Mouse (Mus musculus) hindbrain, embryonic 10.5 days (tissue): ENCODE data around the gene Ssu72. TPM values are rescaled to one million over a fixed set of nuclear protein-coding genes. Genes with fewer than 3 reads are reported as not detected.
"Not testable (repeated sequence)": the region's sequence is repeated elsewhere in the genome, so short reads cannot be mapped to it uniquely, and the experiment has no call there.

ENCODE experiments used
- DNase-seq: peaks from one replicate; pipeline ENCODE4 v3.0.0-alpha.2; 2017; ENCODE audit warnings: low spot score
- H3K27ac ChIP-seq: fragments of 300-500 bp; sonication (generic); 2 replicates; pipeline ENCODE4 v1.5.1; 2016; ENCODE audit warnings: mild to moderate bottlenecking, moderate library complexity
- H3K27me3 ChIP-seq: fragments of 300-500 bp; sonication (generic); 2 replicates; pipeline ENCODE4 v1.6.1; 2016; ENCODE audit warnings: mild to moderate bottlenecking; ENCODE audit not compliant: poor library complexity, insufficient read depth, severe bottlenecking
- H3K36me3 ChIP-seq: fragments of 300-500 bp; sonication (generic); 2 replicates; pipeline ENCODE4 v1.6.1; 2016; ENCODE audit warnings: mild to moderate bottlenecking, moderate library complexity
- H3K4me1 ChIP-seq: fragments of 300-500 bp; sonication (generic); replicated peaks from 2 replicates; pipeline ENCODE4 v1.6.1; 2016; ENCODE audit warnings: mild to moderate bottlenecking
- H3K4me3 ChIP-seq: fragments of 300-500 bp; sonication (generic); 2 replicates; pipeline ENCODE4 v1.5.1; 2016; ENCODE audit warnings: mild to moderate bottlenecking, moderate library complexity
- H3K9me3 ChIP-seq: fragments of 300-500 bp; sonication (generic); 2 replicates; pipeline ENCODE4 v1.6.1; 2016; ENCODE audit warnings: mild to moderate bottlenecking, moderate library complexity
- WGBS: fragments of 180-500 bp; shearing (Covaris S2); methylation state at CpG from one replicate; pipeline ENCODE4 v1.1.7; 2016; 5-methylcytosine and 5-hydroxymethylcytosine counted together
- polyA plus RNA-seq: library from polyadenylated mRNA; unstranded; fragments of >200 nt; fragmentation: Nextera tagmentation; extraction: Ambion mirVana; gene quantifications from 2 replicates; pipeline ENCODE4 v1.2.1, GENCODE M21; 2016

Ssu72 gene
- 162 and 175 TPM in 2 replicates for polyA plus RNA-seq

- DNase-seq, result peak; percentile 96
- H3K27ac ChIP-seq, result peak within 1 kb of the TSS; percentile 95
- H3K4me1 ChIP-seq, result peaks cover 29% of the 10 kb centered on the region
- 0 out of 2 replicates have a peak, but pooled peaks cover 7% of the 10 kb centered on the region for H3K36me3 ChIP-seq
- no peaks in the 10 kb centered on the region for H3K9me3 ChIP-seq
- peak within 1 kb of the TSS; percentile 84 for H3K4me3 ChIP-seq
- WGBS, result under 1% methylated on average over 83 of the region's 83 CpGs
- H3K27me3 ChIP-seq, result no peaks in the 10 kb centered on the region
Observed at GRCm38 (mm10) chr4:155704721-155705591, at the start of gene Ssu72. TSS of gene Ssu72 (plus strand) at chr4:155704800.

GRCm38 (mm10) chr4:155656214-155656751 lies 48.3 kb upstream of the Ssu72 start:
- WGBS, result 92% methylated on average over 13 of the region's 13 CpGs
- peaks cover 40% of the 10 kb centered on the region for H3K36me3 ChIP-seq
- H3K4me1 ChIP-seq, result peaks cover 41% of the 10 kb centered on the region
- no peak overlapping the region for H3K4me3 ChIP-seq
- peaks cover 61% of the 10 kb centered on the region for H3K27me3 ChIP-seq
- no peak overlapping the region for H3K27ac ChIP-seq
- H3K9me3 ChIP-seq, result no peaks in the 10 kb centered on the region
- no peak for DNase-seq

- Histone ChIP-seq H3K9me3 (no peaks in the 10 kb centered on the region), H3K4me1 (peaks cover 17% of the 10 kb centered on the region), H3K27me3 (peaks cover 35% of the 10 kb centered on the region), H3K4me3 (no peak overlapping the region), H3K36me3 (peaks cover 36% of the 10 kb centered on the region), H3K27ac (no peak overlapping the region)
- DNase-seq, result no peak
- WGBS, result 92% methylated on average over 10 of the region's 10 CpGs
Observed at GRCm38 (mm10) chr4:155658961-155659360, 45.6 kb upstream of the Ssu72 start.

- Histone ChIP-seq H3K27ac (no peak overlapping the region), H3K36me3 (peaks cover 40% of the 10 kb centered on the region), H3K4me3 (no peak overlapping the region), H3K4me1 (no peaks in the 10 kb centered on the region), H3K27me3 (peaks cover 18% of the 10 kb centered on the region), H3K9me3 (no peaks in the 10 kb centered on the region)
- no peak for DNase-seq
- WGBS, result 90% methylated on average over 12 of the region's 12 CpGs
Observed at GRCm38 (mm10) chr4:155660641-155661040, 44.0 kb upstream of the Ssu72 start.

GRCm38 (mm10) chr4:155666903-155667302 lies 37.7 kb upstream of the Ssu72 start:
- Histone ChIP-seq H3K4me1 (peaks cover 13% of the 10 kb centered on the region), H3K36me3 (peaks cover 7% of the 10 kb centered on the region), H3K9me3 (no peaks in the 10 kb centered on the region), H3K4me3 (no peak overlapping the region), H3K27ac (no peak overlapping the region), H3K27me3 (no peaks in the 10 kb centered on the region)
- DNase-seq, result no peak

GRCm38 (mm10) chr4:155668689-155669597 lies 35.7 kb upstream of the Ssu72 start, which contains the start of gene Mib2:
TSS of gene Mib2 (minus strand) at chr4:155669198.
- Histone ChIP-seq H3K4me1 (peaks cover 13% of the 10 kb centered on the region), H3K27me3 (no peaks in the 10 kb centered on the region), H3K27ac (peak within 1 kb of the TSS; percentile 88), H3K36me3 (peaks cover 4% of the 10 kb centered on the region), H3K9me3 (no peaks in the 10 kb centered on the region), H3K4me3 (peak within 1 kb of the TSS; percentile 91)
- peak; percentile 97 for DNase-seq
- WGBS, result under 1% methylated on average over 73 of the region's 73 CpGs

GRCm38 (mm10) chr4:155669598-155670075 lies 35.0 kb upstream of the Ssu72 start:
- Histone ChIP-seq H3K4me1 (peaks cover 13% of the 10 kb centered on the region), H3K36me3 (peaks cover 2% of the 10 kb centered on the region), H3K9me3 (no peaks in the 10 kb centered on the region), H3K4me3 (peak overlapping the region; percentile 91), H3K27me3 (no peaks in the 10 kb centered on the region), H3K27ac (0 out of 2 replicates have a peak overlapping the region, but pooled peaks have one; percentile 88)
- no peak for DNase-seq
- 2% methylated on average over 8 of the region's 8 CpGs for WGBS

- peaks cover 13% of the 10 kb centered on the region for H3K4me1 ChIP-seq
- WGBS, result 61% methylated on average over 4 of the region's 4 CpGs
- not testable (repeated sequence) for H3K27ac ChIP-seq, H3K4me3 ChIP-seq, H3K9me3 ChIP-seq, H3K36me3 ChIP-seq, DNase-seq, H3K27me3 ChIP-seq
Observed at GRCm38 (mm10) chr4:155670236-155670635, 34.4 kb upstream of the Ssu72 start.

- 68% methylated on average over 2 of the region's 2 CpGs for WGBS
- DNase-seq, result no peak
- H3K27ac ChIP-seq, result no peak overlapping the region
- H3K9me3 ChIP-seq, result no peaks in the 10 kb centered on the region
- H3K27me3 ChIP-seq, result no peaks in the 10 kb centered on the region
- H3K4me3 ChIP-seq, result no peak overlapping the region
- peaks cover 13% of the 10 kb centered on the region for H3K4me1 ChIP-seq
- H3K36me3 ChIP-seq, result no peaks in the 10 kb centered on the region
Observed at GRCm38 (mm10) chr4:155672082-155672481, 32.5 kb upstream of the Ssu72 start.

GRCm38 (mm10) chr4:155675991-155676390 lies 28.6 kb upstream of the Ssu72 start:
- DNase-seq, result no peak
- 84% methylated on average over 2 of the region's 2 CpGs for WGBS

GRCm38 (mm10) chr4:155683670-155684277 lies 20.8 kb upstream of the Ssu72 start:
- 89% methylated on average over 16 of the region's 19 CpGs for WGBS
- H3K9me3 ChIP-seq, H3K27ac ChIP-seq, H3K27me3 ChIP-seq, H3K4me1 ChIP-seq, H3K36me3 ChIP-seq, H3K4me3 ChIP-seq, DNase-seq: not testable (repeated sequence)

More at GRCm38 (mm10) chr4:155675991-155676390, 28.6 kb upstream of the Ssu72 start:
- no peak overlapping the region for H3K27ac ChIP-seq
- no peaks in the 10 kb centered on the region for H3K27me3 ChIP-seq
- H3K36me3 ChIP-seq, result no peaks in the 10 kb centered on the region
- H3K4me3 ChIP-seq, result no peak overlapping the region
- H3K9me3 ChIP-seq, result no peaks in the 10 kb centered on the region
- no peaks in the 10 kb centered on the region for H3K4me1 ChIP-seq

GRCm38 (mm10) chr4:155687764-155688163 lies 16.8 kb upstream of the Ssu72 start:
- H3K4me3 ChIP-seq, H3K27me3 ChIP-seq, H3K4me1 ChIP-seq, H3K27ac ChIP-seq, H3K36me3 ChIP-seq, H3K9me3 ChIP-seq, DNase-seq: not testable (repeated sequence)
- 92% methylated on average over 4 of the region's 4 CpGs for WGBS
